Mouse (Mus musculus): Measurements from ENCODE around the gene Adig.

Gene Adig

DNA sequence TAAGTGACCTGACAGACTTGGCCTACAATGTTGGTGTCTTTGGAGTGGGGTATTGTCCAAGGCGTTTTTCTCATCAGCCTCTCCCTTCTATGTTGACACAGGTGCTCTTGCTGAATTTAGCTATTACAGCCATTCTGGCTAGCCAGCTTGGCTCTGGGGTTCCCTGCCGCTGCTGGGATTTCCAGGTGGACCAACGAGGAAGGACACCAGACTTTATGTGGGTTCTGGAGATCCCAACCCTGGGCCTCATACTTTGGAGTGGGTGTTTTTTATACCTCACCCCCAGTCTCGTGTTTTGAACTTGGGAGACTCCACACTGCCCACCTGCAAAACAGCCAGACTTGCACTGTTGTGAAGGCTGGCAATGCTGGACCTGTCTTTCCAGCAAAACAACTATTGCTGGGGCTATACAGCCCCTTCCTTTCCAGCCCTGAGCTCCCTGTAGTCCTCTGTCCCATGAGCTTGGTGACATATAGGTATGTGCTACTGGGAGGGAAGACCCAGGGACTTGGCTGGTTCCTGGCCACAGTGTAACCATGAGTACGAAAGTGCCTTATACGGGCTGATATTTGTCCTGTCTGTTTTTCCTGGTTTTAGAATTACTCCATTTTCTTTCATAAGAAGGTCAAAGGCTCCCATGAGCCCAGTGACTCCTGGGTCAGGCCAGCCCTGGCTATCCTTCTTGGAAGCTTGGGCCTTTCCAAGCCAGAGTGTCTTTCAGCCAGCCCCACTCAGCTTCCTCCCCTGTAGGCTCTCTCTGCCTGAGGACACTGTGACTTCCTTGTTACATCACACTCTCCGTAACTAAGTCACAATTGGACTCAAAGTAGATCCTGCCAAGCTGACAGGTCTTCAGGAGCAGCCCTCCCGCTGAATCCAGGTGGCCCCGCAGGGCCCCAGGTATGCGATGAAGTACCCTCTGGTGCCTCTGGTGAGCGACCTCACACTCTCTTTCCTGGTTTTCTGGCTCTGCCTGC lies at the start of gene Adig:
Gene Adig (plus strand): TSS at position 777 of the 977 bp plus-strand sequence.
- no peak for DNase-seq (ENCODE audit: low spot score in 2 of 2)

DNA sequence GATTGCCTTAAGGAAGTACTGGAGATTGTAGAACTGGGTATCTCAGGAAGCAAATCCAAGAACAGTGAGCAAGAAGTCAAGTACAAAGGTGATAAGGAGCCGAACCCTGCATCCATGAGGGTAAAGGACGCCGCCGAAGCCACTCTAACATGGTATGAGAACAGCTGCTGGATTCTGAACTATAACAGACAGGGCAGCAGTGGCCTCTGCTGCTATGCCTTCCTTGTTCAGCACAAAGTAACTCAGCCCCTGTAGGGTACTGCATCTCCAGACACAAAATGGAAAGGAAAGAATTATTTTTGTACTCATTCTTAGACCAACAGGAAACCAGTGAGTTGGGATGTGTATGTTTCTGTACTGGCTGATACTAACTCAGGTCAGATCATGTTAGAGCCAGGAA lies 46.0 kb upstream of the Adig start:
- DNase-seq (ENCODE audit: low spot score in 2 of 2), result no peak

DNA sequence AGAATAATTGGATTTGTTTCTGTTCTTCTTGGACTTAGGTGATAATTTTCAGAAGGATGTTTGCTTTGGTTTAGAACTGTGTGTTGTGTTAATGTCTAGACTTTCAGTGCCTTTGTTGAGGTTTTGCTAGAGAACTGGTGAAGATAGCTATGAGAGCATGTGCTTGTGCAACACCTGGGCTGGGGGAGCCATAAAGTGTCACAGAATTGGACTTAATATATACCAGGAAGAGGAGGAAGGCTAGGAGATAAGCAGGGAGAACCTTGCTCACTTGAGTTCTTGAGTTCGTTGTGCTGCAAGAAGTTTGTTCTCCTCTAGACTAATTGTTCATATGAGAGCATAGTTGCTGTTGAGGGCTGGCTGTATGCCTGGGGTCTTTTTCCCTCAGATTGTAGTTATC lies 44.8 kb upstream of the Adig start:
- no peak for DNase-seq (ENCODE audit: low spot score in 2 of 2)

DNA sequence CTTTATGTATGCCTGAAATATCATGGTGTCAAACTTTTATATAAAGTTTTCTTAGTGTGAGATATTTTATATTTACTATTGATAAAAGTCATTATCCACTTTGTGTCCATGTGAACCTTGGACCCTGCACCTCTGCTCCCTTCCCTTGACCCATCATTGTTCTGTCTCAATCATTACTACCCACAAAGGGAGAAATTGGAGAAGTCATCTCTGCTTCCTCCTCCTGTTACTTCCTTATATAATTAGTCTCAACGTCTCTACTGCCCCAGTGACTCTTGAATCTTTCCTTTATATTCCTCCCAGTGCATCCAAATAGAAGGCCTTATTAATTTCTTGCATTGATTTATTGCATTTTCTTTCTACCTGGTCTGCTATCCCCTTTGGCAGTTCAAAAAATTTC lies 40.0 kb upstream of the Adig start:
- no peak for DNase-seq (ENCODE audit: low spot score in 2 of 2)

DNA sequence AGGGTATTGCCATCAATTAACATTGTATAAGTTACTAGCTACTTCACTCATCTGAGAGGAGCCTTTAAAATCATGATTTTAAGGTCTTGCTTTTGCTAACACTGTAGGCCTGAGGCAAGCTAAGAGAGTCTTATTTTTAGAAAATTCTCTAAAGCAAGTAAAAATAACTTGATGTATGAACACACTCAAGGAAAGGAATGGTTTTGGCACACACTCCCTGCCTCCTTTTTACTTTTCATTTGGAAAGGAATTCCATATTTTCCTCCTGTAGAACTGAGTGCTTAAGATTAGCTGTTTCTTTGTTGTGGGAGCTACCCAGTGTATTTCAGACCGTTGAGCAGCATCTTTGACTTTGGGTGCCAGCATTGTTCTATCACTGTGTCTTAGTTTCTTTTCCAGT lies 28.3 kb upstream of the Adig start:
- no peak for DNase-seq (ENCODE audit: low spot score in 2 of 2)

DNA sequence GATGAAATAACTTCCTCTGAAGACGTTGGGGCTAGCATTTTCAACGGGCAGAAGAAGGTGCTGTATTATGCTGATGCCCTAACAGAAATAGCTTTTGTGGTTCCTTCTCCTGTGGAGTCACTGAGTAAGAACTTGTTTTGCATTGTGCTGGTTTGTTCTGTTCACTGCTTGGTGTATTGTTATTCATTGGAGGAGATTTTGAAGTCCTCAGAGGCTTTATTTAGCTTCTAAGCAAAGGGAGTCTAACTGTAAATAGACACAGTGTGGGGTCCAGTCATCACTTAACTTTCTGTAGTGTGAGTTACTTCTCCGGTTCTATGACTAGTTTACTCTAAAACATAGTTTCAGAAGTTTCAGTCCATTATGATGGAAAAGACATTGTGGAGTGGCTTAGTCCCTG lies 24.8 kb upstream of the Adig start:
- no peak for DNase-seq (ENCODE audit: low spot score in 2 of 2)

DNA sequence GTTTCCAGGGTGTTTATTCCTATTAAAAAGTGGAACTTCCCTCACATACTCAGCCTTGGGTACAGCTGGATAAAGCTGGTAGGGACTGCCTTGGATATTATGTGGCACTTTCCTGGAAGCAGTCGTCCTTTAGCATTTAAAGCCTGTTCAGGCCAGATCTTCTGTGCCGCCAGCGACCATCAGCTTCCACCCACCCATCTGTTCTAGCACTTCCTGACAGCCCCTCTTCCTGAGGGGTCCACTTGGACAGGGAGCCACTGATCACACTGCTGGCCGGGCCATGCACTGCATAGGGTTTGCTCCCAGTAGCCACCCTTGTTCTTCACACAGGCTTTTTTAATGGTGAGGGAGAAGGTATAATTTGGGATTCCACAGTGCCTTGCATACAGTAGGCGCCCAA lies 4.0 kb upstream of the Adig start:
- no peak for DNase-seq (ENCODE audit: low spot score in 2 of 2)

DNA sequence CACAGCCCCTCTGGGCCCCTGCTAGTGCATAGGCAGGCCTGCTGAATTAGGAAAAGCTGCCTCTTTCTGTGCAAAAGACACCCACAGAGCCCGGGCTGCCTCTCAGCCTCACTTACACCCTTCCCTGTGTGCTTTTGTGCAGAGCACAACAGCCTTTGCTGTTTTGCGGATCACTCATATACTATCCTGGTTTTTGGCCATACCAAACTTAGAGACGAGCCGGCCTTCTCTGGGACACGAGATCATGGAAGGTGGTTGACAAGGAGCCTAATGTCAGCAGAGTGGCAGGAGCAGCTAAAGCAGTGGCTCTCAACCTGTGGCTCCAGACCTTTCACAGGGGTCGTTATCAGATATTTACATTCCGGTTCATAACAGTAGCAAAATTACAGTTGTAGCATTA lies 814 bp downstream of the Adig start:
- no peak for DNase-seq (ENCODE audit: low spot score in 2 of 2)

DNA sequence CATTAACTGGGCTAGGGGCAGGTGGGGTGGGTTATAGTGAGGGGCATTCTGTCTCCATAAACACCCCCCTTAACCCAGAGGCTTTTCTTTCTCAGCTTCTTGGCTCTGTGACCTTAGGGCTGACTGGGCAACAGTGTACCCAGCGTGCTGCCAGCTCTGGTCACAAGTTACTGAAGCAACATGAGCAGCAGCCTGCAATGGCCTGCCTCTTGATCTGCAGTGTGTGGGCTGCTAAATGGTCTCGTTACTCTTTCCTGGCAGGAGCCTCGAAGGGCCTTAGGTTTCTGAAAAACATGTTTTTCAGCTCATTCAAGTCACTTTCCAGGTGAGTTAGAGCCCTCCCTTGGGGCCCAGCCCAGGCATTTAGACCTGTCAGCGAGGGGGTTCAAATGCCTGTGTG lies 1.3 kb downstream of the Adig start:
- peak in 1 of 2 experiments; percentile 52 for DNase-seq (ENCODE audit: low spot score in 2 of 2)

DNA sequence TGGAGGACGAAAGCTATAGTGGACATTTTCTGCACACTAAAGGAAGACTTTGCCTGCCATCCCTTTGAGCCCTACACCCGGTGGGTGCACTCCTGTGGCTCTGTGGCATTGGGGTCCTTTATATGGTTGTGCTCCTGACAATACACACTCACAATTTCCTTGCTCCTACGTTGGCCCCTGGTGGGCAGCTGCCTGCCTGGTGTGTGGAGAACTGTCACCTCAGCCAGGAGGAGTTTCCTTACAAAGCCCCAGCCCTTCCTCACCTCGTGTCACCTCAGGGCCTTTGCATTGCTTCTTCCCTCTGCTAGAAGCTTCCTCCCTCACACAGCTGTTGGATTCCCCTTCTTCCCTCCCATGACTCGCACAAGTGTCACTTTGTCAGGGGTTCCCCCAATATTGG lies 4.1 kb downstream of the Adig start:
- peak in 1 of 2 experiments; percentile 51 for DNase-seq (ENCODE audit: low spot score in 2 of 2)

DNA sequence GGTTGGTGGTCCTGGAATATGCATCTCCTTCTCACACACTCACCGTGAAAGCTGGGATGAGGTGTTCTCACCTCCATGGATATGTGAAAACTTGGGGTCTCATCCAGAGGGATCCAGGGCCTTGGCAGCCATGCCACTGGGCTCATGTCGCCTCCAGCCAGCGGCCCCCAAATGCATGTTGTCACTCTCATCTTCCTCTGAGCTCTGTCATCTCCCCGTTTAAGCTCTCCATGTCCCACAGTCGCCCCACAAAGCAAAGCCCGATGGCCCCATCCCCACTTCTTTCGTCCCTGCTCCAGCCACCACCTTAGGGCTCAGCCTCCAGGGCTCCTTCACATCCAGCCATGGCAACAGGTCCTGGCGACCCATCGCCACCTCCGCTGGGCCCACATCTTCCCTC lies 4.6 kb downstream of the Adig start:
- peak in 1 of 2 experiments; percentile 52 for DNase-seq (ENCODE audit: low spot score in 2 of 2)

DNA sequence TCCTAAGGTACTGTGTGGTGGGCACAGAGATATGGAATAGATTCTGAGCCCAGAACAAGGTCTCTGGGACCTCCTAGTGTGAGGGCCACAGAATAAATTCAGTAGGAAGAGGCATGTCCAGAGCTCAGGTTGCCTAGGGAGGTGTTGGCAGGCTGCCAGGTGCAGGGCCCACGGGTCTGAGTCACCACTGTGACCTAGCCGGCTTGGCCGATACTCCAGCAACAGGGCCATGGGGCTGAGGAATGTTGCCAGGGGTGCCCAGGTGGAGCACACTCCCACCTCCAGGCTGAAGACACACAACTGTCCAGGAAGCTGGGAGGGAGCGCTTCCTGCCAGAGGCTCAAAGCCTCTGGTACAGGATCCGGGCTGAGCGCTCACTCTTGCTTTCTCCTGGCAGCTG lies 8.3 kb downstream of the Adig start:
- peak; percentile 64 to 80 for DNase-seq (ENCODE audit: low spot score in 2 of 2)

DNA sequence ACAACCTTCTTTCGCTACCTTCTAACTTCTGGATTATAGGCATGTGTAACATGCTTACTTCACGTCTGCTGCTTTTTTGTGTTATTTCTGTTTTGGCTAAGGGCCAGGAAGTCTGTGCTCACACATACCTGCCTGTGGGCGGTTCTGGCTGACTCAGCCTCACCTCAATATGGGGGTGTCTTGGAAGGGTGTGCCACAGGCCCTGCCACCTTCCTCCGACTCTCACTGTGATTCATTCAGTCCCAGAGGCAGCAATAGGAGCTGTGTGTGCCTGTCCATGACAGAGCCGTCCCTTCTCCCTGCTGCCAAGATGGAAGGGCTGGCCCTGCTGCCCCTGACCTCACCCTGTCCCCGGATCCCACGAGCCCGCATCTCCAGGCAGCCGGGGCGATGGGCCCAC lies 10.1 kb downstream of the Adig start, which contains the start of gene Arhgap40:
Gene Arhgap40 (plus strand): TSS at position 269 of the 400 bp plus-strand sequence.
- DNase-seq (ENCODE audit: low spot score in 2 of 2), result no peak

DNA sequence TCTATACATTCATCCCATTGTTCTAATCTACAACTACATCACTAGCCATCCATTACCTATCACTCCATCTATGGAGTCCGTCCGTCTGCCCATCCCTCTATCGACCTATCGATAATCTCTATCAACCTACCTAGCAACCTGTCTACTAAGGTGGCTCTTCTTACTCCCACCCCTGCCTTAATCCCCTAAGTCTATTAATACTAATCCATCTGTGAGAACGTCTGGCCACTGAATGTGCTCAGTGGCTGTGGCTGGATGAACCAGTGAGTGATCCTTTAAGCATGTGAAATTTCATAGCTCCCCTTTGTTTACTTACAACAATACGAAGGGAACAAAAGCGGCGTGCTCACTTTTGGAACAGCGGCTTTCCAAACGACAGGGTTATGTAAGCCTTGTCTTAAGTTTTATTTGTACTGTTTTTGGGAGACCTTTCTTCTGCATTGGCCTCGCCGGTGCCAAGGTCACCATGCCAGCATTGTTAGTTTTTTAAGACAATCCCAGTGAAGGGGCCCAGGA lies 11.5 kb downstream of the Adig start:
- DNase-seq (ENCODE audit: low spot score in 2 of 2), result no peak

DNA sequence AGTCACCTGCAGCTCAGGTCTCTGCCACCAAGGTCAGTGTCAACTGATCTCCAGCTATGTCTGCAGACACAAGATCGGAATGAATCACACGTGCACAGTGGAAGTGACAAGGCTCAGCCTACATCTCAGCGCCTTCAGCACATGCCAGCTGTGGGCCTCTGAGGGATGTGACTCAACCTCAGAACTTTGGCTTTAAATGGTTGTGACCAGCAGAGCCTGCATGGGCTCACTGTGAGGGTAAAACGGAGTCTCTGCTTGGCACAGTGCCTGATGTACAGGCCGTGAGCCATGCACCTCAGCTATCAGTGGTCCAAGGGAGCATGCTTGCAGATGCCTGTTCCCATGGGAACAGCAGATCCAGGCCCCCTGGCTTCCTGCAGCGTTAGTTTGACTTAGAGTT lies 16.2 kb downstream of the Adig start:
- DNase-seq (ENCODE audit: low spot score in 2 of 2), result no peak

DNA sequence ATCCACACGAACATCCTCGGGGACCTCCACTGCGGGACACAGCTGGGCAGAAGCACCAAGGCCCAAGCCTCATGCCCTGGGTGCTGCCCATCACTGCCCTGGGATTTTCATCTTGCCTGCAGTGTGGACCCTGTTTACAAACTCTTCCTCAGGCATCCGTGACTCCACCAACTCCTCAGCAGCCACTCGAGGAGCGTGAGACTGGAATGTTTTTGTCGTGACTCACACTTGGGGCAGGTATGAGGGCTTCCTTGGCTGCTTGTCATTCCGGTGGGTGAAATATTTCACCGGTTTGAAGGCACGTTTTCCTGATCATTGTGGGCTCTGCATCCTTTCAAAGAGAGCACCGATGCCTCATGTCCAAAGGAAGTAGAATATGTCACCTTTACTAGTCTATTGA lies 16.7 kb downstream of the Adig start:
- no peak for DNase-seq (ENCODE audit: low spot score in 2 of 2)

DNA sequence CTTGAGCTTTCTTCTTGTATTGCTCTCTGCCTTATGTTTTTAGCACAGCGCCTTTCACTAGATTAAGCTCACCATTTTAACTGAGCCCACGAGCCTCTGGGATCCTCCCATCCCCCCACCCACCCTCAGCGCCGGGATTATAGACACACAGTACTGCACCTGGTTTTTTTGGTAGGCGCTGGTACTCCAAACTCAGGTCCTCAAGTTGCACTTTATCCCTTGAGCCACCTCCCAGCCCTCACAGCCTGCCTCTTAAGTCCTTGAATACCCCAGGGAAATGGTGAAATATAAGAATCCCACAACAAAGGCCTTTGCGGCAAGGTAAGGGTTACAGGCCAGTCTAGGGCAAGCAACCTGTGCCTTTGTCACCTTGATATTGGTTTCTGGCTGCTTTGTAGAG lies 17.4 kb downstream of the Adig start:
- no peak for DNase-seq (ENCODE audit: low spot score in 2 of 2)

DNA sequence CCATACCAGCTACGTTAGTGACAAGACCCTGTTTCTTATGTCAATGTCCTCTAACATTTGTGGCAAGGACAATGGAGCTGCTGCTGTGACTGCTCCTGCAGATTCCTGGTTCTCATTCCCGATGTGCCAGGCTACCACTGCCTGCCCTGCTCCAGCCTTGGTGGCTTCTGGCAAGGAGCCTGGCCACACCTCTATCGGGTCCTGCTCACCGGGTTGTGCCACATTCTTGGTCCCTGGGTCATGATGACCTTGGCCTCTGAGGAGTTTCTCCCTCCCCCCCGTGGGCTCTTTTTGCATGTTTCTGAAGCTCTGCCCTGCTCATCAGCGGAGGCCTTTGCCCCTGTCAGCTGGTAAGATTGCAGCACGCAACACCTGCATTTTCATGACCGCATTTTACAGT lies 20.6 kb downstream of the Adig start:
- peak in 1 of 2 experiments; percentile 44 for DNase-seq (ENCODE audit: low spot score in 2 of 2)

DNA sequence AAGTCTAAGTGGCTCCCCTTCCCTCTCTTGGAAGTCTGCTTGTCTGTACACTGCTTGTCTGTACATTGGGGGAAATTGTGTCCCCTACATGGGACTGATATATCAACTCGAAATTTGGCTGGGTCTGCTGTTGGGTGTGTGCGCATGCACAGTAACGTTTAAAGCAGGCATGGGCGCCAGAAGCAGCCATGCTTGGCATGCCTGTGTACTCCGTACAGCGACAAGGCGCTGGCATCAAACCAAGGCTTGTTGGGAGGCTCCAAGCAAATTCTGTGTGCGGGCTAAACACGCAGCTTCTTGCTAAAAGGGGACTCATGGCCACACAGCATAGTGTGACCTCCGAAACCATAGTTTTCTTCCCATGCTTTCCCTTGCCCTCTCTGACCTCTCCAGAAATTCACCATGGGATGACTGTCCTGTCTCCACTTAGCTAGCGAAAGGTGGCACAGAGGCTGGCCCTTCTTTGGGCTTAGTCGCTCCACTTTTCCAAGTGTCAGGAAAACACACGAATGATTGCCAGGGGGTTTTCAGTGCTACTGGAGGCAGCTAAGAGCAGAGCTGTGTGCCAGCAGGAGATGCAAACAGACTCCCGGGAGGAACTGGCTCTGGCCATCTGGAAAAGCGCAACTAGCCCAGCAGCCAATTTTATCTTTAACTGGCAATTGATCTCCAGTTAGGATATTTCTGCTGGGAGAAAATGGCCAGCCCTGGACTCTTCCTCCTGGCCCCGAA lies 21.9 kb downstream of the Adig start:
- no peak for DNase-seq (ENCODE audit: low spot score in 2 of 2)

DNA sequence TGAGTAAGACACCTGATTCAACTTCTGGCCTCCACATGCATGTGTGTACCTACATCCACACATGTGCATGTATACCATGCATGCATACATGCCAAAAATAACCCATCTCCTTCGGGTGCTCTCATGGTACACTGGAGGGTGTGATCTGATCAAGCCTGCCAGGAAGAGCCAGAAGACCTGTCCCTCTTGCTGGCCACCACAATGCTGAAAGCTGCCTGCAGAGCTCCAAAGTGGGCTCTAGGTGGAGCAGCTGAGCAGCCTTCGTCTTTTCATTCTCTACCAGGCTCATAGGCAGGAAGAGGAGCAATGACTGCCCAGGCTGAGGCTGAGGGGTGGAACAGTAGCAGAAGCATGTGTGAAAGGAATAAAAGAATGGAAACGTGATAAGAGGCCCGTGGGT lies 31.7 kb downstream of the Adig start:
- DNase-seq (ENCODE audit: low spot score in 2 of 2), result no peak

DNA sequence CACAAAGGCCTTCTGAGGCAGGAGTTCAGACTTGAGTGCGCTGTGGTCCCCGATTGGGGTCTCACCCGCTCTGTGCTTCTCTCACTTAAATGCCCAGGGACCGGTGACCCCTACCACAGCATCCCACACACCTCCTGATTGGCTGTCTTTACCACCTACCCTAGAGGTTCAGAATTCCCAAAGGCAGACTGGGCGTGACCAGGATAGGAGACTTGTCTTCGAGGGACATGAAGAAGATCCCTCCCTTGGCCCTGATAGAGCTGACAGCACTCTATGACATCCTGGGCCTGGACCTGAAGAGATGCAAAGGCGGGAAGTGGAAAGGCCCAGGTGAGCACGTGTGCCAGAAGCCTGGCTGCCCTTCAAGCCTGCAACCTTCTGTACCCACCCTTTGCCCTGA lies 32.1 kb downstream of the Adig start:
- no peak for DNase-seq (ENCODE audit: low spot score in 2 of 2)

DNA sequence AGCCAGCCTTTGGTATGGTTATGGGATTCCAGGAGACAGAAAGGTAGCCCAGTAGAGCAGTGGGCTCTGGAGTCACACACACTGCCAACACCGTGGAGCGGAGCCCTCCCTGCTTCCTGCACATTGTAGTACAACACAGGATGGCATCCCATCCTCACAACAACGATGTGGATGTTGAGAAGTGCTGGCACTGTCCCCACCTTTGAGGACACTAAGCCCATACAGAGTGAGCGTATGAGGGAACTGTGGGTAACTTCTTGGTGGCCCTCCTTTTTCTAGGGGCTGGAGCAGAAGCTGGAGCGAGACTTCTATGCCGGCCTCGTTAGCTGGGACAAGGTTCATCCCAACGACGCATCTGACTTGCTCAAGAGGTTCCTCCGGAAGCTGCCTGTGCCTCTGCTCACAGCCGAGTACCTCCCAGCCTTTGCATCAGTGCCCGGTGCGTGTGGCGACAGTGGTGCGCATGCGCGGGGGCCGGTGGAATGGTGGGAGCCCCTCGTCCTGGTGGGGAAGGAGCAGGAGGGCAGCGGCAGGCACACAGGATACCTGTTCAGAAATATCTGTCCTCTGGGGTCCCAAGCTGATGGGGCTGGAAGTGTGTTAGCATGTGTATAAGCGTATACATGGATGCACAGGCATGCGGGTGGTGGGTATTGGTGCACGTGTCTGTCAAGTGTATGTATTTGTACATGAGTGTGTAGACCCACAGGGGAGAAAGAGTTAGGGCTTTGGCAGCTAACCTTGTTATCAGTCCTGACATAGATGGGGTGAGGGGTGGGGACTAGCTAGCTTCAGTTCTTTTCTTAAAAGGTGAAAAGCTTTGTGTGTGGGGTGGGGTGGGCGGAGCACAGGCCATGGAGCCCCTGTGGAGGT lies 37.3 kb downstream of the Adig start:
- no peak for DNase-seq (ENCODE audit: low spot score in 2 of 2)
